Mouse (Mus musculus): ENCODE measurements around the gene Ralgps1. TPM values are rescaled to one million over a fixed set of nuclear protein-coding genes. Genes with fewer than 3 reads are reported as not detected.

Gene Ralgps1
- polyA plus RNA-seq, 1 experiment = 4.6 TPM

DNA sequence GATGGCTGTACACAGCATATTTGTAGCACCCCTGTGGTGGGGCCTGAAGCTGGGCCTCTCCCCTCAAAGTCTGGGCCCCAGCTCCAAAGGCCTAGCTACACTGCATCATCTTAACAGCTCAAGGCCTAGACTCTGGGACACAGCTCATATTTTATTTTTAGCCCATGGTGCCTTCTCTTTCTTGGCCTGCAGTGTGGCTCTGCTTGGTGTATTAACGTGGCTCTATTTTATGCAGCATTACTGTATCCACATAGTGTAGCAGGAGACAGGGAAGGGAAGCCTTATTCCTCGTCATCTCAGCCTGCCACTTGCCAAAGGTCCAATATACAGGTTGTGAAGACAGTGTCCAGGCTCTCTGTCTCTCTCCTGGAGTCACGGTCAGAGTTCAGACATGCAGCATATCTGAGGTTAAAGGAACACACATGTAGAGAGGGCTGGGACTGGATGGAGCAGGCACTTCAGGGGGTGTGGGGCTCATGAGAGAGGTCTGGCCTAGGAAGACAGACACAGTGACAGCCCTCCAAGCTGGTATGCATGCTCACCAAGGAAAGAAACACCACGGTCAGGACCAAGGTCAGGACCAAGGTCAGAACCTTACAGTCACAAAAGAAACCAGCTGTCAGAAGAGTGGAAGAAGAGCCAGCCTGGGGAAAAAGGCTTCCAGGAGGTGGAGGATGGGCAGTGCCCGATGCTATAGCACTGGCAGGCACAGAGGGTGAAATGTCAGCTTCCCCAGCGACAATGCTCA lies 102.7 kb downstream of the Ralgps1 start:
- Histone ChIP-seq H3K4me3 (replicated peaks; ENCODE audit: control insufficient read depth, low read depth, low read length) (no peak overlapping the region), H3K27ac (ENCODE audit: control insufficient read depth, insufficient read depth, low read depth, low read length, poor library complexity) (no peak overlapping the region), H3K4me1 (ENCODE audit: control insufficient read depth, insufficient read depth, low read length) (no peaks in the 10 kb centered on the region)
- 87% methylated on average over 6 of the region's 6 CpGs for WGBS
- TF ChIP-seq POLR2A (IDR thresholded peaks at IDR 0.05; ENCODE audit: borderline replicate concordance, control insufficient read depth, low read depth, low read length) (no peak), CTCF (IDR thresholded peaks at IDR 0.05; ENCODE audit: control insufficient read depth, insufficient read depth, low read length) (no peak)

DNA sequence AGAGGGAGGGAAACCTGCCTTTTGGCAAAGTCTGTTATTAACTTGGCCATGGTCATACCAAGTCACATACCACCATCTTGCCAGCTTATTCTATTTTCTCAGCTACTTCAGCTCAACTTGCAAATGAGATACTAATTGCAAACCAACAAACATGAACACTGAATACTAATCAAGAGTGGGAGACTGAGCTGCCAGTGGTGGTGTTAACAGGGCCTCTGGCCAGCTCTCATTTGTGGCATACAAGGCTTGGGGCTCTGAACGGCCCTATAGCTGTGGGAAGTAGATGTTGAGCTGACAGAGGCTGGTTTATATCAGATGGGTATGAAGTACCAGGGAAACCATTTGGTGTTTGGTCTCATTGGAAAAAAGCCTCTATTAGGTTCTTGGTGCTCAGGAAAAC lies 104.2 kb downstream of the Ralgps1 start:
- WGBS = 82% methylated on average over 1 of the region's 1 CpGs
- H3K27ac ChIP-seq (ENCODE audit: control insufficient read depth, insufficient read depth, low read depth, low read length, poor library complexity) = no peak overlapping the region
- TF ChIP-seq POLR2A (IDR thresholded peaks at IDR 0.05; ENCODE audit: borderline replicate concordance, control insufficient read depth, low read depth, low read length) = no peak
- TF ChIP-seq CTCF (IDR thresholded peaks at IDR 0.05; ENCODE audit: control insufficient read depth, insufficient read depth, low read length) = no peak
- no peak overlapping the region for H3K4me3 ChIP-seq (replicated peaks; ENCODE audit: control insufficient read depth, low read depth, low read length)
- H3K4me1 ChIP-seq (ENCODE audit: control insufficient read depth, insufficient read depth, low read length) = no peaks in the 10 kb centered on the region

- Histone ChIP-seq H3K4me1 (ENCODE audit: control insufficient read depth, insufficient read depth, low read length) (no peaks in the 10 kb centered on the region; the same call in 1 of the 2 replicates), H3K27ac (ENCODE audit: control insufficient read depth, insufficient read depth, low read depth, low read length, poor library complexity) (no peak overlapping the region), H3K4me3 (replicated peaks; ENCODE audit: control insufficient read depth, low read depth, low read length) (no peak overlapping the region)
- 81% methylated on average over 3 of the region's 3 CpGs for WGBS
- no peak for TF ChIP-seq POLR2A (IDR thresholded peaks at IDR 0.05; ENCODE audit: borderline replicate concordance, control insufficient read depth, low read depth, low read length)
- no peak for TF ChIP-seq CTCF (IDR thresholded peaks at IDR 0.05; ENCODE audit: control insufficient read depth, insufficient read depth, low read length)
These were observed 105.5 kb downstream of the Ralgps1 start for GRCm38 (mm10) chr2:33265793-33266192.

- 88% methylated on average over 3 of the region's 3 CpGs for WGBS
- no peak overlapping the region for H3K4me3 ChIP-seq (replicated peaks; ENCODE audit: control insufficient read depth, low read depth, low read length)
- TF ChIP-seq POLR2A (IDR thresholded peaks at IDR 0.05; ENCODE audit: borderline replicate concordance, control insufficient read depth, low read depth, low read length) (no peak), CTCF (IDR thresholded peaks at IDR 0.05; ENCODE audit: control insufficient read depth, insufficient read depth, low read length) (no peak)
These were observed 109.8 kb downstream of the Ralgps1 start for GRCm38 (mm10) chr2:33261475-33261874.

GRCm38 (mm10) chr2:33260772-33261171 lies 110.5 kb downstream of the Ralgps1 start:
- no peak overlapping the region for H3K4me3 ChIP-seq (replicated peaks; ENCODE audit: control insufficient read depth, low read depth, low read length)
- H3K4me1 ChIP-seq (ENCODE audit: control insufficient read depth, insufficient read depth, low read length) = peaks cover 1% of the 10 kb centered on the region
- no peak for TF ChIP-seq CTCF (IDR thresholded peaks at IDR 0.05; ENCODE audit: control insufficient read depth, insufficient read depth, low read length)
- TF ChIP-seq POLR2A (IDR thresholded peaks at IDR 0.05; ENCODE audit: borderline replicate concordance, control insufficient read depth, low read depth, low read length) = no peak
- WGBS = 62% methylated on average over 8 of the region's 8 CpGs
- no peak overlapping the region for H3K27ac ChIP-seq (ENCODE audit: control insufficient read depth, insufficient read depth, low read depth, low read length, poor library complexity)

More at GRCm38 (mm10) chr2:33261475-33261874, 109.8 kb downstream of the Ralgps1 start:
- Histone ChIP-seq H3K27ac (ENCODE audit: control insufficient read depth, insufficient read depth, low read depth, low read length, poor library complexity) (no peak overlapping the region), H3K4me1 (ENCODE audit: control insufficient read depth, insufficient read depth, low read length) (peaks cover 1% of the 10 kb centered on the region)

GRCm38 (mm10) chr2:33256769-33257537 lies 114.3 kb downstream of the Ralgps1 start:
- peak overlapping the region; percentile 24 for H3K27ac ChIP-seq (ENCODE audit: control insufficient read depth, insufficient read depth, low read depth, low read length, poor library complexity)
- WGBS = 25% methylated on average over 3 of the region's 3 CpGs
- peaks cover 1% of the 10 kb centered on the region for H3K4me1 ChIP-seq (ENCODE audit: control insufficient read depth, insufficient read depth, low read length)
- TF ChIP-seq POLR2A (IDR thresholded peaks at IDR 0.05; ENCODE audit: borderline replicate concordance, control insufficient read depth, low read depth, low read length) = no peak
- TF ChIP-seq CTCF (IDR thresholded peaks at IDR 0.05; ENCODE audit: control insufficient read depth, insufficient read depth, low read length) = no peak
- no peak overlapping the region for H3K4me3 ChIP-seq (replicated peaks; ENCODE audit: control insufficient read depth, low read depth, low read length)

DNA sequence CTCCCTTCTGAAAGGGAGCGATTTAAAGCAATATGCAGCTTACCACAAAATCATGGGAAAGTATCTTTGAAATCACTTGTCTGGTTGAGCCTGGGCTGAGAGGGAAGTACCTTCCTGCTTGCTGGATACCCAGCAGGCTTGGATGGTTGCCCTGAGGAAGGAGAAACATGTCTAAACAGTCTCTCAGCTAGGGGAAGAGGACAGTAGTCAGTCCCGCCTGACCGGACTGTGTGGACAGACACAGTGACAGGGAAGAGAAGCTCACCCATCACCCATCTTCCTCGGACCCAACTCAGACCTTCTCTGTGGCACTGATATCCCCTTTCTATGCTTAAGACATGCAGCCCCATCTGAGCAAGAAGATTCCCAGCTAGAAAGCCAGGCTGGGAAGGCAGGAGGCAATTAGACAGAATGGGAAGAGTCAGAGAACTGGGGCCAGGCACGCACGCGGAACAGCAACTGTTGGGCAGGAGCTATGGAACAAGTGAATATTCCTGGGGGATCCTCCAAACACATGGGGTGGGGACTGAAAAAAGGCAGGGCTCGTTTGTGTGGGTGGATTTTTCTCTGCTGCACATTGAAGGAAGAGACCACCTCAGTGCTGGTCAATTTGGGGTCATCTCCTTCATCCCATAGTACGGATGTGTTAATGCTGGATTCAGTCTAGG lies 116.8 kb downstream of the Ralgps1 start:
- peaks cover 1% of the 10 kb centered on the region; the same call in 1 of the 2 replicates for H3K4me1 ChIP-seq (ENCODE audit: control insufficient read depth, insufficient read depth, low read length)
- no peak for TF ChIP-seq POLR2A (IDR thresholded peaks at IDR 0.05; ENCODE audit: borderline replicate concordance, control insufficient read depth, low read depth, low read length)
- TF ChIP-seq CTCF (IDR thresholded peaks at IDR 0.05; ENCODE audit: control insufficient read depth, insufficient read depth, low read length) = no peak
- 74% methylated on average over 9 of the region's 9 CpGs for WGBS

More for the DNA sequence above, 116.8 kb downstream of the Ralgps1 start:
- H3K4me3 ChIP-seq (replicated peaks; ENCODE audit: control insufficient read depth, low read depth, low read length) = no peak overlapping the region
- H3K27ac ChIP-seq (ENCODE audit: control insufficient read depth, insufficient read depth, low read depth, low read length, poor library complexity) = no peak overlapping the region
